Mouse (Mus musculus): Measurements from ENCODE around the gene Cped1.

Cped1 gene

GRCm38 (mm10) chr6:22000881-22001280 is 15.2 kb downstream of the Cped1 start:
- no peak for DNase-seq

- no peak for DNase-seq
These were observed 15.7 kb downstream of the Cped1 start for GRCm38 (mm10) chr6:22001284-22001916.

- DNase-seq: no peak
These were observed 16.9 kb downstream of the Cped1 start for GRCm38 (mm10) chr6:22002521-22003199.

- DNase-seq: no peak
These were observed 17.5 kb downstream of the Cped1 start for GRCm38 (mm10) chr6:22003200-22003587.

DNA sequence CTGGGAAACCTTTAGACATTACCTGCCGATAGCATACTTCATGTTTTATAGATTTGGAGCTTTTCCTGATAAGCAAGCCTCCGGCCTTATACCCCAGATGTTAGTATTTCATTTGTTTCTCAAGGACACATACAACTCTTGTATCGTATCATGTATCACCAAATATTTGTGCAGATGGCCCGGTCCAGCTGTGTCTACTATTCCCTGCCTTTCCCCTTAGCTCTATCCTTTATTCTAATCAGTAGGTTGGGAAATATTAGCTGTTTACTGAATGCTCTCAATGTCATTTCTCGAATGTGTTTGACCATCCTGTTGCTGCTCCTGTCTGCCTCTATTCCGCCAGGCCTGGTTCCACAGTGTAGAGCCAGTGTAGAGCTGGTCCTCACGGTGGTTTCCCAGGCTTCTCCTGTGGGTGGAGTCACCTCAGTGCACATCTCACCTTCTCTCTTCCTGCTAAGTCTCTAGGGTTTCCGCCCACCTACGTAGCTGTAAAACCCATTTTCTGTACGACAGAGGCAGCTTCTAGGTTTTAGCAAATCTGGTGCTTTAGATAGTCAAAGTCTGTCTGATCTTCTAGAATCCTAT is 18.3 kb downstream of the Cped1 start:
- no peak for DNase-seq

DNA sequence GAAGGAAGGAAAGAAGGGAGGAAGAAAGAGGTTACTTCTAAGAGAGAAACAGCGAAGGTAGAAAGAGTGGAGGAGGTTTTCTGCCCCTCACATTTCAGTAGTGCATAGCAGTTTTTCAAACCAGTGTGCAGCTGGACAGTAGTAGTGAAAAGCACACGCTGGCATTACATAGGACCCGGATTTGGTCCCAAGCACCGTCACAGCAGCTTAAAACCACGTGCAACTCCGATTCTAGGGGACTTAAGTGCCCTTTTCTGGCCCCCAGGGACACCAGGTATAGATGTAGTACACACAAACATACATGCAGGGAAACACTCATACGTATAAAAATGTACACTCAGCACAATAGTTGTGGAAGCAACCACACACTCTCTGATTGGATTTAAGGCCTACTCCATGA is 22.6 kb downstream of the Cped1 start:
- DNase-seq: no peak

DNA sequence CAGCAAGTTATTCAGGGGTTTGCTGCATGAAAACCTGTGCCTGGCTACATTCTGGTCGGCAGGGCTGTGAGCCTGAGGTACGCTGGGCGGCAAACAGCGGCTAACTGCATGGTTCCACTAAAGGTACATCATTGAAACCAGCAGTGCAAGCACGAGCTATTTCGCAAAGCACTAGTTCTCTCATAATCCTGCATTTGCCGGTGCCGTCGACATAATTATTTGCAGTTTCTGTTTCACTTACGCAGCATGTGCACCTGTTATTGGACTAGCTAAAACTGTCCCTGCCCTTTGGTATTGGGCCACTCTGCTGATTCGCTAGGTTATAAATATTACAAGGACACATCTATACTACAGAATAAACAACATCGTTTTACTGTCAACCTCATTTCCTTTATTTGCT is 24.5 kb downstream of the Cped1 start:
- no peak for DNase-seq

DNA sequence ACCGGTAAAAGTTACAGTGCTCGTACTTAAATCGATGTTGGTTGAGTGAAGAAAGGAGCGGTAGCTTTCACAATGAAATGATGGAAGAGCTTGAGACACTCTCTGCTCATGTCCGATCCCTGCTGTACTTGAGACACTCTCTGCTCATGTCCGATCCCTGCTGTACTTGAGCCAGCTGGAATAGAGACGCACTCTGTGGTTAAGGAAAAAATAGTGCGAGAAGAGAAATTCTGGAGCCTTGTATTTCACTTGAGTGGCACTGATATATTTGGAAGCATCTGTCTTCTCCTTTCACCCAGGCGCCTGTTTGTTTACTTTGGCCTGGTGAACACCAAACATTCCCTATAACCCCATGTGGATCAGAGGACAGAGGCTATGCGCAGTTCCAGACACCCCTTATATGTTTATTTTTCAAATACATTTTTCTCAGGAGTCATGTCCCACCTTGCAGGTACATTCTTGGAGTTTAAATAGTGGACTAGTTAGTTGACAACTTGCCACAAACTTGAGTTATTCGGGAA is 25.1 kb downstream of the Cped1 start:
- DNase-seq: no peak

GRCm38 (mm10) chr6:22011546-22011945 is 25.8 kb downstream of the Cped1 start:
- no peak for DNase-seq

GRCm38 (mm10) chr6:22012099-22012498 is 26.4 kb downstream of the Cped1 start:
- DNase-seq: no peak

- DNase-seq: no peak
These were observed 26.8 kb downstream of the Cped1 start for GRCm38 (mm10) chr6:22012501-22012900.

- DNase-seq: no peak
These were observed 27.7 kb downstream of the Cped1 start for GRCm38 (mm10) chr6:22013394-22013793.

GRCm38 (mm10) chr6:22014291-22014911 is 28.7 kb downstream of the Cped1 start:
- no peak for DNase-seq

GRCm38 (mm10) chr6:22017631-22018030 is 31.9 kb downstream of the Cped1 start:
- no peak for DNase-seq

- no peak for DNase-seq
These were observed 33.2 kb downstream of the Cped1 start for GRCm38 (mm10) chr6:22018768-22019445.

GRCm38 (mm10) chr6:22019637-22020036 is 33.9 kb downstream of the Cped1 start:
- no peak for DNase-seq

DNA sequence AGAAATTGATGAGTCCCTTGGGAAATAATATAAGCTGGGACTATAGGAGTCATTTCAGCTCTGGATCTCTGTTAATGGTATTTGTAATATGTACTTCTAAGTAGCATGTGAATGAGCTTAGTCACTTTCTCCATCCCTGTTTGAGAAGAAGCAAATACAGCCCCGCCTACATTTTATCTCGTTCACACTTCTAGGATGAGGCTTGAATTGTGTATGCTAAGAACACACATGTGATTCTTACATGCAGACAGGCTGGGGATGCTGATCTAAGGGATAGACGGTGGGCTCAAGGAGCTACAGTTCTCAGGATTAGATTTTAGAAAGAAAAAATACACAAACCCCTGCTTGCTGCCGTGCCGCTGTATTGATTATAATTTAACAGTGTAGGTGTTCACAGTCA is 35.0 kb downstream of the Cped1 start:
- no peak for DNase-seq

DNA sequence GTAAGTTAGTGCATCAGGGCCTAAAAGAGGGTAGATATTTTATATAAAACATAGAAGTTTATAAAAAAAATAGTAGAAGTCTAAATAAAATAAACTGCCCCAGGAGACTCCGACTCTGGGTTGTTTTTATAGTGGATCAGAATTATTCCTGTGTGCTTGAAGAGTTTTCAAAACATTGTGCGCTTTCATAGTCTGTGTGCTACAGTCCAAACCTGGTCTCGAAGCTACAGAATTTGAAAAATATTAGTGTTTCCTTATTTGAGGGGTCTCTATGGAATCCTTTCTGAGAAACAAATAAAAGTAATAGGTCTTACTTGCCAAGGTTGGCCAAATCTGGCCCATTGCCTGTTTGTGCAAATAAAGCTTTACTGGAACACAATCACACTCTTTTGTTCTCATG is 35.6 kb downstream of the Cped1 start:
- DNase-seq: no peak

DNA sequence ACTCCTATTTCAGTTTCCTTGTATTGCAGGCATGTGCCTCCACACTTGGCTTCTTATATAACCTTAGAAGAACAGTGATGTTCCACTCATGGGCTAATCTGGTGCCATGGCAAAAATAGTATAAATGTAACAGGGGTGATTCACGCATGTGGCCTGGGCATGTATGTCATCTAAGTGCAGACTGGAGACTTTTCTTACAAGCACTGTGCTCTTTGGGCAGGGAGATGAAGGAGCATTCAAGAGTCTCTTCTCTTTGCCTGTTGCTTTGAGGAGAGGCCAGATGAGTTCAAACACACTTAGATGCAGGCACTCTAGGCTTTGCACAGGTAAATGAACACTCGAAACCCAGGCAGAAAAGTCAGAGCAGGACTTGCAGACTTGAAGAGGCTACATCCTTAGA is 38.5 kb downstream of the Cped1 start:
- DNase-seq: no peak

GRCm38 (mm10) chr6:22025584-22026357 is 40.1 kb downstream of the Cped1 start:
- no peak for DNase-seq

DNA sequence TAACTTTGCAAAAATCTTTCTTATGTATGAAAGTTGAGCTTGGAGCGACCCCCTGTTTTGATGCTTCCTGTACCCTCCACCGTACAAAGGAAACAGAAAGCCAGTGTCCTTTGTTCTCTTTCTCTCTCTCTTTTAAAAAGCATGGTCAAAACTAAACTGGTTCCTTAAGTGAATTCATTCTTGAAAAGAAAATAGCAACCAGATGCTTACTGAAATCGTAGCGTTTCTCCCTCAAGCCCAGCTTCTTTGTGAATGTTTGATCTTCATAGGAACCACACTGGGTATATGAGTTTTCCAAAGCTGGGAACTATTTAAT is 40.6 kb downstream of the Cped1 start:
- DNase-seq: no peak

DNA sequence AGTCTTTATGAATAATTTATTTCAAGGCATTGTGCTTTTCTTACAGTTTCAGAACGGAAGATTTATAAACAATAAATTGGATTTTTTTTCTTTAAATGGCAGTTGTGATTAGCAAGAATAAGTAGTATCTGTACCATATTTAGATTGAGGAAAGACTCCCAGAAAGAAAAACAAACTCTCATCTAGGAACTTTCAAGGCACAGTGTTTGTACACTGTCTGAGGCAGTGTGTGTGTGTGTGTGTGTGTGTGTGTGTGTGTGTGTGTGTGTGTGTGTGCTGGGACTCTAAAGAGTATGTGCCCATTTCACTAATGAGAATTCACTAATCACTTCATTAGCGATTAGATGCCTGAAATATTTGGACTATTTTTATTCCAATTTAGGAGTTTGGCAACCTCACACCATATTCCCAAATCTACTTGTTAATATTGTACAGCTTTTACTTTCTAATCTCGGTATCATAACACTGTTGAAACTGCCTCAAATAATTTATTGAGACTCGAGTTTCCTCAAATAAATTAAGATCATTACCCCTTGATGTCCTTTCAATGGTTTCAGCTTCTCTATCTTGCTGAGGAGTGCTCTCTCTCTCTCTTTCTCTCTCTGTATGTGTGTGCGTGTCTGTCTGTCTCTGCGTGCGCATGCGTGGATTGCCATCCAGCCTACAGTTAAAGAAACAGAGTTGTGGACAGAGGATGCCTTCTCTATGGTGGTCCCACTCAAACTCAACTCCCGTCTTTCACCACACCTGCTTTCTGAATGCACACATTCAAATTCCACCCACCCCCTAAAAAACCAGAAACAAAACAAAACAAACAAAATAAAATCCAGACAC is 41.3 kb downstream of the Cped1 start:
- no peak for DNase-seq

Data from right cerebral cortex, adult 18-20 months (tissue).